Mouse (Mus musculus) G1E (cell line): ENCODE measurements around the gene Lrmda. TPM values are rescaled to one million over a fixed set of nuclear protein-coding genes. Genes with fewer than 3 reads are reported as not detected.

Source experiments
- ATAC-seq: 2 replicates; pipeline ENCODE4 v1.8.0; 2016; ENCODE audit warnings: mild to moderate bottlenecking; ENCODE audit not compliant: insufficient number of reproducible peaks, poor library complexity, low FRiP score, severe bottlenecking; ENCODE audit errors: extremely low read depth
- DNase-seq: peaks from one replicate; pipeline ENCODE4 v3.0.0; 2012; ENCODE audit warnings: low spot score
- H3K27me3 ChIP-seq: 2 replicates; pipeline ENCODE4 v1.6.1; 2012; ENCODE audit warnings: mild to moderate bottlenecking, low read length, inconsistent platforms; ENCODE audit not compliant: insufficient read depth
- H3K36me3 ChIP-seq: replicated peaks from 2 replicates; pipeline ENCODE3; 2012; ENCODE audit warnings: mild to moderate bottlenecking, inconsistent platforms
- H3K4me1 ChIP-seq: 2 replicates; pipeline ENCODE4 v1.6.1; 2012; ENCODE audit warnings: low read depth, low read length, inconsistent platforms, mixed read lengths; ENCODE audit not compliant: insufficient read depth
- H3K4me3 ChIP-seq: 2 replicates; pipeline ENCODE4 v1.5.1; 2012; ENCODE audit warnings: low read depth, mild to moderate bottlenecking, inconsistent platforms, low read length, moderate library complexity, mixed read lengths
- H3K9me3 ChIP-seq: replicated peaks from 2 replicates; pipeline ENCODE4 v1.6.1; 2012; ENCODE audit warnings: inconsistent platforms
- CTCF ChIP-seq: IDR thresholded peaks from 2 replicates; pipeline ENCODE4 v1.5.1; 2012; ENCODE audit warnings: low read depth, low read length, inconsistent platforms, mixed read lengths
- GATA1 ChIP-seq: IDR thresholded peaks from 2 replicates; pipeline ENCODE4 v1.6.1; 2012; ENCODE audit warnings: borderline replicate concordance, low read length, inconsistent platforms, mixed read lengths
- GATA2 ChIP-seq: IDR thresholded peaks from 2 replicates; pipeline ENCODE4 v1.6.1; 2012; ENCODE audit warnings: low read depth, low read length, inconsistent platforms, borderline replicate concordance
- POLR2AphosphoS5 ChIP-seq: IDR thresholded peaks from 2 replicates; pipeline ENCODE4 v1.6.1; 2012; ENCODE audit warnings: low read depth, low read length, inconsistent platforms; ENCODE audit not compliant: insufficient replicate concordance
- TAL1 ChIP-seq: conservative IDR thresholded peaks from 2 replicates; pipeline ENCODE4 v1.6.1; 2012; ENCODE audit warnings: low read depth, low read length, inconsistent platforms, mixed read lengths
- polyA plus RNA-seq: library from polyadenylated mRNA; stranded (reverse); fragments of >175 nt; gene quantifications from 2 replicates; pipeline ENCODE4 v1.2.3, GENCODE M21; 2012
- total RNA-seq, 2 experiments: library from RNA; stranded (forward) in 1 of 2; stranded (reverse) in 1 of 2; fragments of 200-1000 nt in 1 of 2; fragments of >200 nt in 1 of 2; fragmentation: Nextera tagmentation in 1 of 2; gene quantifications; 2 replicates each; pipeline ENCODE4 v1.2.3; 2014 to 2017

Lrmda gene
- total and polyA plus RNA-seq, 3 experiments, result not detected

DNA sequence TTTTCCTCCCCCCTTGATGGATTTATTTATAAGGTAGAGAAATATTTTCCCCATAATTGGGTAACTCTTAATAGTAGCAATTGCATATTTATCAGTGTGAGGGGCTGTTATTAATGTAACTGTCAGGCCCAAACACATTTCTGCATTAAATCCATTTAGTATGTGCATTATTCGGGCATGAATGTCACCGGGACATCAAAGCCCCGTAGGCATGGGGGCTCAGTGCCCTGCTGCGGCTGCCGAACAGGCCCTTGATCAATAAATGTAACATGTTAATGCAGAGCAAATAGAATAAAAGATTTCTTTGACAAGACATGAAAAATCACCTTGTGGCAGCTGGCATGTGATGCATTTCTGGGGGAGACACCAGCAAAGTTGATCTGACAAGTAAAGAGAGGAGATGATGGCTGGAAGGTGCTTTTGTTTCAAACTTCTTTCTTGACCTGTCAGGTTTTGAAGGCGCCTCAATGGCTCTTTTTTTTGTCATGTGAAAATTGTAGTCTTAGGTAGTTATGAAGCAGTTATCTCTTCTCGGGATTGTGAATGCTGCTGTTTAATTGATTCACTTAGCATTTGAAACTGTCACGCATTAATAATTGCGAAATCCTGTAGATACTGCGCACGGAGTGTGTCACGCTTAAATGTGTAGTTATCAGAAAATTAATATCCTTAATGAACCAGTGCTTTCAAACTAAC, 17.4 kb downstream of the Lrmda start:
- H3K27me3 ChIP-seq, result no peaks in the 10 kb centered on the region; the same call in 1 of the 2 replicates
- TF ChIP-seq TAL1, result no peak
- no peak for TF ChIP-seq CTCF
- no peak for TF ChIP-seq GATA1
- no peaks in the 10 kb centered on the region for H3K9me3 ChIP-seq
- H3K36me3 ChIP-seq, result no peaks in the 10 kb centered on the region
- DNase-seq (no peak), ATAC-seq (no peak)
- H3K4me3 ChIP-seq, result no peak overlapping the region
- no peaks in the 10 kb centered on the region for H3K4me1 ChIP-seq

DNA sequence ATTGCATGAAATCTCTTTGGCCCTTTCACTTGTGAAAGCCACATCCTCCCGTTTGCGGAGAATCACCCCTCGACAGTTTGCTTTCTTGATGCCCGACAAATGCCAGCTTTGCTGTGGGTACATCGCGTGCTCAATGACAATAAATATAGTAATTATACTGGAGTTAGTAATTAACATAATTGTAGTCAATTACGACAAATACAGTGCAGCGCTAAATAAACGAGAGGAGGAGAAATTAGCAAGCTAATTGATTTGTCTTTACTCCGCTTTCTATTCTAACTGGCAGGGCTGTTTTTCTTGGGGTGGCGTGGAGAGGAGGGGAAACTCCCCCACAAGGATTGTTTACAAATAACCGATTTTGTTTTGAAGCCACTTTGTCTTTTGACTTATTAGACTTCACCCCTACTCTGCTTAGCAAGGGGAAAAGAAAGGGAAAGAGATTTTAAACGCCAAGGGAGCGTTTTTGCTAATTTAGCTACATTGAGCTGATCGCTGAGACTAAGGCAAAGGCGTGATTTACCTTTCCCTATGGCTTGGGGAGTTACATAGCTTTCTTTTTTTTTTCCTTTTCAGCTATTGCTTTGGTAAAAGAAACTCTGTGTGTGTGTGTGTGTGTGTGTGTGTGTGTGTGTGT, 18.1 kb downstream of the Lrmda start:
- Histone ChIP-seq H3K9me3 (no peaks in the 10 kb centered on the region), H3K4me1 (no peaks in the 10 kb centered on the region), H3K27me3 (no peaks in the 10 kb centered on the region; the same call in 1 of the 2 replicates), H3K36me3 (no peaks in the 10 kb centered on the region), H3K4me3 (no peak overlapping the region)
- no peak for DNase-seq
- ATAC-seq, result no peak
- TF ChIP-seq GATA2, result no peak
- TF ChIP-seq POLR2AphosphoS5, result no peak
- no peak for TF ChIP-seq GATA1
- no peak for TF ChIP-seq TAL1
- TF ChIP-seq CTCF, result no peak

GRCm38 (mm10) chr14:22042146-22042545, 22.6 kb downstream of the Lrmda start:
- Histone ChIP-seq H3K27me3 (no peaks in the 10 kb centered on the region; the same call in 1 of the 2 replicates), H3K36me3 (no peaks in the 10 kb centered on the region), H3K4me1 (no peaks in the 10 kb centered on the region), H3K9me3 (no peaks in the 10 kb centered on the region), H3K4me3 (no peak overlapping the region)
- ATAC-seq (no peak), DNase-seq (no peak)
- TF ChIP-seq GATA2 (no peak), GATA1 (no peak), POLR2AphosphoS5 (no peak), TAL1 (no peak), CTCF (no peak)

DNA sequence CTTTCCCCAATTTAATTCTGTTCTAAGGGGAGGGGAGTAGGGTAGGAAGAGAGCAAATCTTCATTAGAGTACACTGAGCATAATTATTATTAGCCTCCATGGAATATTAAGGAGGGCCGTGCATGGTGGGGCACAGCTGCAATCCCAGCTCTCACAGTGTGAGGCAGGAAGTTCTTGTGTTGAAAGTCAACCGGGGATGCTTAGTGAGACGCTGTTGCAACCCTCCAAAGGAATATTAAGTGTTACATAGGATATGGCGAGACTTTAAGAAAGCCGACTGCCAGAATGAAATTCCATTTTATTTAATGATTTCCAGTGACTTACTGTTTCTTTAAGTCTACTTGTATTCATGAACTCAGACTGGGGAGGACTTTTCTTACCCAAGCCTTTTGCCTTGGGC, 23.9 kb downstream of the Lrmda start:
- Histone ChIP-seq H3K36me3 (no peaks in the 10 kb centered on the region), H3K27me3 (no peaks in the 10 kb centered on the region; the same call in 1 of the 2 replicates), H3K4me3 (no peak overlapping the region), H3K9me3 (no peaks in the 10 kb centered on the region), H3K4me1 (no peaks in the 10 kb centered on the region)
- ATAC-seq (no peak), DNase-seq (no peak)
- no peak for TF ChIP-seq TAL1
- no peak for TF ChIP-seq POLR2AphosphoS5

DNA sequence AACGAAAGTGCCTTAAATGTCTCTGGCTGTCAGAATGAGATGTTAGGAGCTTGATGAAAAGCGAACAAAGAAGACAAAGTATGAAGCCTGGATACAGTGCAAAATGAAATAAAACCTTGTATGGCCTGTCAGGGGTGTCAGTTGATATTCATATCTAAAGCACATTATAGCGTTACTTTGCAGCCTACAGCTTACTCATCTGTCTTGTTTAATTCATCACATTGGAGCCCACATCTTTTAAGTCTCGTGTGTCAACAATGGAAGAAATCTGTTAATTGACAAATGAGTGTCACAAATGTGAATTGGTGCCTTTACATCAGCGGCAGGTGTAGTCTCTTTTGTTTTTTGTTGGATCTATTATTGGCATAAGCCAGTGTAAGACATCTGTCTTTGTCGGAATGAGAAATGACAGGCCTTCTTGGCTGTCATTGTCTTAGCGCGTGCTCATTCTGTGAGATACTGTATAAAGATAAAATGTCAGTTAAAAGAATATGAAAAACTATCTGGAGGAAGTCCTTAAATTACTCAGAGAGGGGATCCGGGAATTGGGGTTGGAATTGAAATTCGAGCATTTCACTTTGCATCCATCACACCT, 26.8 kb downstream of the Lrmda start:
- DNase-seq, result no peak

DNA sequence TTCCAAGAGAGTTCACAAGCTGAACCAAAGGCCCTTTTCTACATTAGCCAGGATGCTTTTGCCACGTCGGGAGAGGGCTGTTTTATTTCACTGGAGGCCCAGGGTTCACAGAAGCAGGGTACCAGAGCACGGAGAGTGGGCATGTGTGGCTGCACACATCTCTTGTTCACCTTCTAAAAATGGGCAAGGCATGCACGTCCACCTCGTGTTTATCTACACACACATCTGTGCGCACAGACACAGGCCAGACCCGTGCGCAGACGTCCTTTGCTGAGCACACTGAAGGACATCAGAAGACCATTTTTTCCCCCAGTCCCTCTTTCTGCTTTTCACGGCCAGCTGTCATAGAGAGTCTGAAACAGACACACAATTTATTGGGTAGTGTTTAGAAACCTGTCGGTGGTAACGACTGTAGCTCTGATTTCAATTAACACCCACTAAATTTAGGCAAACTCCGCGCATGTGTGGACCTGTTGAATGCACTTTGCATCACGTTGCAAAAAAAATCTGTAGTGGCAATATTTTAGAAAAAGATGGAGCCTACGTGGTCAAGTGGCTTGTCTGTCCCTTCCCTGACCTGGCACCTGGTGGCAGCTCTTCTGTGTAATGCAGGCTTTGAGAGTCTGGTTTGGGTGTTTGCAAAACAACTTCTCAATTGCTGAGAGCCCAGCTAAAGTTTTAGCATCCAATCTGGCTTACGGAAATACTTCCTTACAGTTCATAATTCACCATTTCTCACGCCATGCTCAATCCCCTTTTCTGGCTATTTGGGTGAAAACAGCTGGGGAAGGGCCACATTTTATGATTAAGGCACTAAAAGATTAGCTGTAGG, 28.8 kb downstream of the Lrmda start:
- H3K9me3 ChIP-seq, result no peaks in the 10 kb centered on the region
- ATAC-seq (no peak), DNase-seq (no peak)
- TF ChIP-seq POLR2AphosphoS5, result no peak
- no peak for TF ChIP-seq TAL1
- no peak for TF ChIP-seq GATA1
- TF ChIP-seq CTCF, result no peak
- TF ChIP-seq GATA2, result no peak
- no peaks in the 10 kb centered on the region for H3K4me1 ChIP-seq
- no peaks in the 10 kb centered on the region for H3K36me3 ChIP-seq
- H3K27me3 ChIP-seq, result no peaks in the 10 kb centered on the region
- H3K4me3 ChIP-seq, result no peak overlapping the region

More for the DNA sequence above, 26.8 kb downstream of the Lrmda start:
- Histone ChIP-seq H3K27me3 (no peaks in the 10 kb centered on the region; the same call in 1 of the 2 replicates), H3K9me3 (no peaks in the 10 kb centered on the region), H3K4me1 (no peaks in the 10 kb centered on the region), H3K4me3 (no peak overlapping the region), H3K36me3 (no peaks in the 10 kb centered on the region)
- TF ChIP-seq CTCF (no peak), GATA1 (no peak), POLR2AphosphoS5 (no peak), GATA2 (no peak), TAL1 (no peak)
- ATAC-seq, result no peak
